Mouse (Mus musculus) ES-Bruce4 (cell line): ENCODE measurements around the gene Cdh11.

Experiments
- CTCF ChIP-seq: IDR thresholded peaks from one replicate; pipeline ENCODE4 v1.8.1; 2011; ENCODE audit warnings: low read depth, low read length
- EP300 ChIP-seq: IDR thresholded peaks from 2 replicates; pipeline ENCODE4 v1.6.1; 2011; ENCODE audit warnings: low read depth, low read length; ENCODE audit not compliant: insufficient read depth
- POLR2A ChIP-seq: IDR thresholded peaks from one replicate; pipeline ENCODE4 v1.8.1; 2011; ENCODE audit warnings: low read length; ENCODE audit not compliant: insufficient read depth

- TF ChIP-seq EP300 (no peak), CTCF (no peak), POLR2A (no peak)
These were observed 47.0 kb downstream of the Cdh11 start for GRCm38 (mm10) chr8:102738395-102738794.
